Mouse (Mus musculus): ENCODE measurements around the gene 6030468B19Rik. TPM values are rescaled to one million over a fixed set of nuclear protein-coding genes. Genes with fewer than 3 reads are reported as not detected.

The 6030468B19Rik gene
- polyA plus RNA-seq, 2 experiments, result 67.1 to 104 TPM

DNA sequence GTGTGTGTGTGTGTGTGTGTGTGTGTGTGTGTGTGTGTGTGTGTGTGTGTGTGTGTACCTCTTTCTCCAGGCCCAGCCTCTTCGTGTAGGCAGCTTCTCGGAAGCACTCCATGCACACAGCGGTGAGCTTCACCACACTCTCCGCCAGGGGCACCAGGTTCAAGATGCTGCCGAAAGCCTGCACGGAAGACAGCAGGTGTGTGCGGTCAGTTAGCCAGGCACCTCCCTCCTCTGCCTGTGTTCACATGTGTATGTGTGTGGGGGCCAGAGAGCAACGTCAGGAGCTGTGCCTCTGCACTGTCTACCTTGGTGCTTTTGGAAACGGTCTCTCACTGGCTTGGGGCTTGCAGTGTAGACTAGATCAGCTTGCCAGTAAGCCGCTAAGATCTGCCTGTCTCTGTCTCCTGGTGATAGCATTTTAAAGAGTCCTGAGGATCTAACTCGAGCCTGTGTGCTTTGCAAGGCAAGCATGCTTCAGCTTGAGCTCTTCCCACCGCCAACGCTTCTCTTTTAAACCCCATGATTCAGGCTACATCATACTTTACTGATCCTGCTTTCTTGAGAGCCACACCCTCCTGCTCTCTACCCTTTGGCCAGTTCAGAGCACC lies 19.0 kb downstream of the 6030468B19Rik start:
- Histone ChIP-seq H3K27me3 (ENCODE audit: control insufficient read depth, insufficient read depth, low read length) (no peaks in the 10 kb centered on the region), H3K4me3 (ENCODE audit: insufficient read depth in 1 of 2, low read depth in 2 of 2, low read length in 2 of 2) (no peak overlapping the region), H3K9me3 (ENCODE audit: control insufficient read depth, low read length) (no peaks in the 10 kb centered on the region), H3K27ac (no peak overlapping the region), H3K36me3 (replicated peaks; ENCODE audit: control insufficient read depth, insufficient read depth, low read depth) (peaks cover 90% of the 10 kb centered on the region), H3K9ac (replicated peaks) (no peak overlapping the region), H3K4me1 (replicated peaks; ENCODE audit: control insufficient read depth in 2 of 2, insufficient read depth in 2 of 2, low read length in 1 of 2) (peaks cover 0 to under 1% of the 10 kb centered on the region in 2 experiments; a peak in 2 of 4 replicates), H3K4me2 (ENCODE audit: low read depth) (no peak overlapping the region)
- ATAC-seq (ENCODE audit: insufficient read depth) (no peak), DNase-seq (ENCODE audit: low read depth in 3 of 3, low spot score in 3 of 3) (no peak)
- TF ChIP-seq CTCF (IDR thresholded peaks at IDR 0.05; ENCODE audit: low read depth) (no peak), EP300 (IDR thresholded peaks at IDR 0.05; ENCODE audit: low read depth) (no peak)
- 75% methylated on average over 13 of the region's 13 CpGs for WGBS (ENCODE audit: insufficient replicate concordance)

DNA sequence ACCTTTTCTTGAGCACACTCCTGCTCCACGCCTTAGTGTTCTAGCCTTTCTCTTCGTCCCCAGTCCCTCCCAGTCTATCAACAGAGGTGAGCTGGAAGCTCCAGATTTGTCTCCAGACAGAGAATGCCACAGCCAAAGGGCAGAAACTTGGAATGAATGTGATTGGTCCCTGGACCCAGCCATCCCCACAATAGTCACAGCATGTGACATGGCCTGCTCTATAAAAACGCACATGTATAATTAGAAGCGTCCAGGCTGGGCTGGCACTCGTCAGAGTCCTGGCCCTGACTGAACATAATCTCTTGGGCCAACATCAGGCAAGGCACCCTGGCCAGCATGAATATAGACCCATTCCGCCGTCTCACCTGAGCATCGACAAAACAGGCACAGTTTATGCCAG lies 21.6 kb downstream of the 6030468B19Rik start:
- DNase-seq (ENCODE audit: low read depth in 3 of 3, low spot score in 3 of 3) (no peak), ATAC-seq (ENCODE audit: insufficient read depth) (no peak)
- H3K27ac ChIP-seq, result no peak overlapping the region
- no peak overlapping the region for H3K4me2 ChIP-seq (ENCODE audit: low read depth)
- WGBS (ENCODE audit: insufficient replicate concordance), result 77% methylated on average over 8 of the region's 8 CpGs
- no peaks in the 10 kb centered on the region for H3K27me3 ChIP-seq (ENCODE audit: control insufficient read depth, insufficient read depth, low read length)
- peaks cover 91% of the 10 kb centered on the region for H3K36me3 ChIP-seq (replicated peaks; ENCODE audit: control insufficient read depth, insufficient read depth, low read depth)
- peaks cover 8 to 10% of the 10 kb centered on the region in 2 experiments; a peak in 3 of 4 replicates for H3K4me1 ChIP-seq (replicated peaks; ENCODE audit: control insufficient read depth in 2 of 2, insufficient read depth in 2 of 2, low read length in 1 of 2)
- no peak overlapping the region for H3K9ac ChIP-seq (replicated peaks)
- H3K9me3 ChIP-seq (ENCODE audit: control insufficient read depth, low read length), result no peaks in the 10 kb centered on the region
- TF ChIP-seq EP300 (IDR thresholded peaks at IDR 0.05; ENCODE audit: low read depth), result no peak
- TF ChIP-seq CTCF (IDR thresholded peaks at IDR 0.05; ENCODE audit: low read depth), result no peak
- H3K4me3 ChIP-seq (ENCODE audit: insufficient read depth in 1 of 2, low read depth in 2 of 2, low read length in 2 of 2), result no peak overlapping the region

DNA sequence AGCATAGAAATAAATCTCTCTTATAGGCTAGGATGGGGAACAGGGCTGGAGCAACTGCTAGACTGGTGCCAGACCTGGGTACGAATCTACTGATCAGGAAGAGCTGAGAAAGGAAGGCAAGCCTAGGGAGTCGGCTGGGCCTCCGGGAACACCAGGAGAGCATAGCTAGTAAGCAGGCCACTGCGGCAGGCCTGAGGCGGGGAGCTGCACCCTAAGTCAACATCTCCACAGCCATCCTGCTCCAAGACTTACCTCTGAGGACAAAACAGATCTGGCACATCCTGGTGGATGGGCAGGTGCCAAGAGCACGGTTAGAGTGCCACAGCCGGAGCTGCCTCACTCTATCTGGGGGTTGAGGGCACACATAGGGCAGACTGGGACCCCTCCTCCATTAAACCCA lies 22.7 kb downstream of the 6030468B19Rik start:
- peaks cover 83% of the 10 kb centered on the region for H3K36me3 ChIP-seq (replicated peaks; ENCODE audit: control insufficient read depth, insufficient read depth, low read depth)
- no peaks in the 10 kb centered on the region for H3K27me3 ChIP-seq (ENCODE audit: control insufficient read depth, insufficient read depth, low read length)
- H3K4me2 ChIP-seq (ENCODE audit: low read depth), result no peak overlapping the region
- H3K4me3 ChIP-seq (ENCODE audit: insufficient read depth in 1 of 2, low read depth in 2 of 2, low read length in 2 of 2), result no peak overlapping the region
- TF ChIP-seq CTCF (IDR thresholded peaks at IDR 0.05; ENCODE audit: low read depth) (no peak), EP300 (IDR thresholded peaks at IDR 0.05; ENCODE audit: low read depth) (no peak)
- no peak overlapping the region for H3K9ac ChIP-seq (replicated peaks)
- H3K9me3 ChIP-seq (ENCODE audit: control insufficient read depth, low read length), result no peaks in the 10 kb centered on the region
- ATAC-seq (ENCODE audit: insufficient read depth) (no peak), DNase-seq (ENCODE audit: low read depth in 3 of 3, low spot score in 3 of 3) (no peak)
- 88% methylated on average over 7 of the region's 7 CpGs for WGBS (ENCODE audit: insufficient replicate concordance)
- H3K27ac ChIP-seq, result no peak overlapping the region
- peaks cover 9 to 14% of the 10 kb centered on the region in 2 experiments; a peak in 3 of 4 replicates for H3K4me1 ChIP-seq (replicated peaks; ENCODE audit: control insufficient read depth in 2 of 2, insufficient read depth in 2 of 2, low read length in 1 of 2)

DNA sequence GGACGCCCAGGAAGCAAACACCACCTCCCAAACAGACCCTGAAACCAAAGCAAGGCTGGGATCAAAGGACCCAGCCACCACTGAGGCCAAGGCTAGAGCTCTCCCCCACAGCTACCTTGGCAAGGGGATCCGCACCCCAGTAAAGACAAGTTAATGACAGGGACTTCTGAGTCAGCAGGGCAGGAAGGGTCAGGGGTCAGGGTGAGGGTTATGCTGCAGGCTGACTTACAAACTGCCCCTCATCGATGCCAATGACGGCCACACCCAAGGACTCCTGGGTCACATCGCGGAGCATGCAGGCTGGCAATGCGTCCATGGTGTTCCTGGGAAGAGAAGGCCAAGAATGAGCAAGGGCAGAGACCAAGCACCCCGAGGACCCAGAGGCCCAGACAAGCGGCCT lies 24.4 kb downstream of the 6030468B19Rik start:
- no peak overlapping the region for H3K27ac ChIP-seq
- TF ChIP-seq CTCF (IDR thresholded peaks at IDR 0.05; ENCODE audit: low read depth), result no peak
- no peak for TF ChIP-seq EP300 (IDR thresholded peaks at IDR 0.05; ENCODE audit: low read depth)
- no peak overlapping the region for H3K9ac ChIP-seq (replicated peaks)
- no peak overlapping the region for H3K4me3 ChIP-seq (ENCODE audit: insufficient read depth in 1 of 2, low read depth in 2 of 2, low read length in 2 of 2)
- peaks cover 67% of the 10 kb centered on the region for H3K36me3 ChIP-seq (replicated peaks; ENCODE audit: control insufficient read depth, insufficient read depth, low read depth)
- H3K27me3 ChIP-seq (ENCODE audit: control insufficient read depth, insufficient read depth, low read length), result no peaks in the 10 kb centered on the region
- H3K4me2 ChIP-seq (ENCODE audit: low read depth), result no peak overlapping the region
- no peak for ATAC-seq (ENCODE audit: insufficient read depth)
- DNase-seq (ENCODE audit: low read depth in 3 of 3, low spot score in 3 of 3), result no peak
- H3K4me1 ChIP-seq (replicated peaks; ENCODE audit: control insufficient read depth in 2 of 2, insufficient read depth in 2 of 2, low read length in 1 of 2), result peaks cover 14 to 24% of the 10 kb centered on the region in 2 experiments; a peak in 3 of 4 replicates
- WGBS (ENCODE audit: insufficient replicate concordance), result 86% methylated on average over 9 of the region's 9 CpGs
- H3K9me3 ChIP-seq (ENCODE audit: control insufficient read depth, low read length), result no peaks in the 10 kb centered on the region

DNA sequence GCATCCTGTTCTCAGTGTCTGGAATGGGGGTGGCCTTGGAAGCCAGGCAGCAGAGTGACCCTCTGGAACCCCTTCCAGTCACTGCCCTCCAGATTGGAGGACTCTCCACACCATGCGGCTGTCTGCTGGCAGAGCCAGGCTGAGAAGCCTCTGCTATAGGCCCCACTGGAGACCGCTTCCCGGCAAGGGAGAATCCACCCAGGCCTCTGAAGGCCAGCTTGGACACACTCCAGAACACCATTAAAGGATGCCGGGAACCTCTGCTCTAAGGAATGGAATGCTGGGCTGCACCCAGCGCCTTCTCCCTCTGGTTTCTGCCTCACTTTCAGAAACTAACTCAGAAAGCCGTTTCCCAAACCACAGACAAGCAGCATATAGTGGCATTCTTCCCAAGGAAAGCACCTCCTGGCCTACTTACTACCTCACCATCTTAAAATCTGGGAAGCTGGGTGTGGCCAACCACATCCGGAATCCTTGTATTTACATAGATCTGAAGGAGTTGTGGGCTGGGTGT lies 25.3 kb downstream of the 6030468B19Rik start:
- 91% methylated on average over 7 of the region's 7 CpGs for WGBS (ENCODE audit: insufficient replicate concordance)
- TF ChIP-seq CTCF (IDR thresholded peaks at IDR 0.05; ENCODE audit: low read depth), result no peak
- TF ChIP-seq EP300 (IDR thresholded peaks at IDR 0.05; ENCODE audit: low read depth), result no peak
- Histone ChIP-seq H3K4me1 (replicated peaks; ENCODE audit: control insufficient read depth in 2 of 2, insufficient read depth in 2 of 2, low read length in 1 of 2) (peaks cover 20 to 33% of the 10 kb centered on the region in 2 experiments), H3K4me2 (ENCODE audit: low read depth) (peak overlapping the region; percentile 90; the same call in 1 of the 2 replicates), H3K9me3 (ENCODE audit: control insufficient read depth, low read length) (no peaks in the 10 kb centered on the region), H3K4me3 (ENCODE audit: insufficient read depth in 1 of 2, low read depth in 2 of 2, low read length in 2 of 2) (no peak overlapping the region), H3K9ac (replicated peaks) (no peak overlapping the region; the same call in 1 of the 2 replicates), H3K27ac (no peak overlapping the region), H3K36me3 (replicated peaks; ENCODE audit: control insufficient read depth, insufficient read depth, low read depth) (peaks cover 58% of the 10 kb centered on the region), H3K27me3 (ENCODE audit: control insufficient read depth, insufficient read depth, low read length) (no peaks in the 10 kb centered on the region)
- DNase-seq (ENCODE audit: low read depth in 3 of 3, low spot score in 3 of 3) (no peak), ATAC-seq (ENCODE audit: insufficient read depth) (no peak)

Data from liver, embryonic 14.5 days (tissue).